Mouse (Mus musculus) left cerebral cortex, postnatal 4 days (tissue): Measurements from ENCODE around the gene Pcsk4. TPM values are rescaled to one million over a fixed set of nuclear protein-coding genes. Genes with fewer than 3 reads are reported as not detected.
A peak's percentile ranks its signal among the peaks of the same experiment; 100 is the strongest.
"Not testable (repeated sequence)": the region's sequence is repeated elsewhere in the genome, so short reads cannot be mapped to it uniquely, and the experiment has no call there.

Source experiments
- DNase-seq: peaks from one replicate; pipeline ENCODE4 v3.0.0-alpha.2; 2022
- intact Hi-C: fragments of 180-260 bp; cut with DNase I; formaldehyde crosslinking; loops from one replicate; pipeline ENCODE4 v1.15.1; 2025
- total RNA-seq, 2 experiments: library from RNA; stranded (reverse); gene quantifications; 2 replicates each; pipeline ENCODE4 v1.2.3; 2021

The Pcsk4 gene
- total RNA-seq, 2 experiments from 2014 or later = 8.1 to 10.5 TPM

GRCm38 (mm10) chr10:80348981-80349380 lies 19.7 kb upstream of the Pcsk4 start:
- intact Hi-C loops = no loop called here
- DNase-seq = no peak

GRCm38 (mm10) chr10:80348244-80348781 lies 19.0 kb upstream of the Pcsk4 start, which contains the start of gene Adamtsl5:
Gene Adamtsl5, minus strand, starts transcription at chr10:80348412.
- intact Hi-C loops = no loop called here
- no peak for DNase-seq

- no peak for DNase-seq
- intact Hi-C loops = no loop called here
Measured at GRCm38 (mm10) chr10:80347514-80347967, 18.2 kb upstream of the Pcsk4 start.

- intact Hi-C loops, DNase-seq: not testable (repeated sequence)
Measured at GRCm38 (mm10) chr10:80345929-80346328, 16.6 kb upstream of the Pcsk4 start.

- no peak for DNase-seq
- intact Hi-C loops = no loop called here
Measured at GRCm38 (mm10) chr10:80345122-80345521, 15.8 kb upstream of the Pcsk4 start.

GRCm38 (mm10) chr10:80344131-80344661 lies 14.9 kb upstream of the Pcsk4 start:
- no peak for DNase-seq
- intact Hi-C loops = loop anchor here (5.0 kb wide), 1 partner anchor 33 kb away; no protein-coding TSS in a partner anchor

GRCm38 (mm10) chr10:80343425-80343895 lies 14.2 kb upstream of the Pcsk4 start:
- no peak for DNase-seq
- intact Hi-C loops = loop anchor here (5.0 kb wide), 1 partner anchor 34 kb away; no protein-coding TSS in a partner anchor

GRCm38 (mm10) chr10:80342749-80343424 lies 13.6 kb upstream of the Pcsk4 start:
- intact Hi-C loops = loop anchor here (5.0 kb wide), 1 partner anchor 34 kb away; no protein-coding TSS in a partner anchor
- no peak for DNase-seq

GRCm38 (mm10) chr10:80342305-80342748 lies 13.0 kb upstream of the Pcsk4 start:
- DNase-seq = no peak
- intact Hi-C loops = loop anchor here (5.0 kb wide), 1 partner anchor 35 kb away; no protein-coding TSS in a partner anchor

- intact Hi-C loops = loop anchor here (5.0 kb wide), 1 partner anchor 36 kb away; no protein-coding TSS in a partner anchor
- DNase-seq = no peak
Measured at GRCm38 (mm10) chr10:80341491-80342304, 12.4 kb upstream of the Pcsk4 start.

GRCm38 (mm10) chr10:80341026-80341425 lies 11.7 kb upstream of the Pcsk4 start:
- intact Hi-C loops = loop anchor here (5.0 kb wide), 1 partner anchor 36 kb away; no protein-coding TSS in a partner anchor
- no peak for DNase-seq

- intact Hi-C loops = loop anchor here (5.0 kb wide), 1 partner anchor 37 kb away; no protein-coding TSS in a partner anchor
- peak; percentile 91 for DNase-seq
Measured at GRCm38 (mm10) chr10:80339941-80340750, 10.8 kb upstream of the Pcsk4 start.

GRCm38 (mm10) chr10:80336263-80336662 lies 7.0 kb upstream of the Pcsk4 start:
- intact Hi-C loops = no loop called here
- DNase-seq = no peak

GRCm38 (mm10) chr10:80332525-80332989 lies 3.3 kb upstream of the Pcsk4 start:
- intact Hi-C loops = no loop called here
- peak; percentile 66 for DNase-seq

- intact Hi-C loops = no loop called here
- DNase-seq = peak; percentile 62
Measured at GRCm38 (mm10) chr10:80331636-80332524, 2.6 kb upstream of the Pcsk4 start.

GRCm38 (mm10) chr10:80330888-80331287 lies 1.6 kb upstream of the Pcsk4 start:
- no peak for DNase-seq
- intact Hi-C loops = no loop called here

GRCm38 (mm10) chr10:80330084-80330483 lies 786 bp upstream of the Pcsk4 start:
- intact Hi-C loops = no loop called here
- no peak for DNase-seq

- intact Hi-C loops = no loop called here
- no peak for DNase-seq
Measured at GRCm38 (mm10) chr10:80325045-80325444, 4.3 kb downstream of the Pcsk4 start.
